Mouse (Mus musculus): ENCODE results near the gene Itgax. TPM values are rescaled to one million over a fixed set of nuclear protein-coding genes. Genes with fewer than 3 reads are reported as not detected.

Gene Itgax
- polyA plus RNA-seq, 1 experiment from 2014 or later = not detected

- H3K4me2 ChIP-seq (replicated peaks) = no peak overlapping the region
- H3K4me3 ChIP-seq (replicated peaks; ENCODE audit: low read length) = no peak overlapping the region
- DNase-seq (ENCODE audit: low spot score) (no peak), ATAC-seq (ENCODE audit: low FRiP score) (no peak)
- no peaks in the 10 kb centered on the region for H3K27me3 ChIP-seq (ENCODE audit: control insufficient read depth, insufficient read depth, low read length)
- H3K4me1 ChIP-seq (replicated peaks; ENCODE audit: control insufficient read depth, insufficient read depth, low read length) = no peaks in the 10 kb centered on the region
- H3K27ac ChIP-seq = no peak overlapping the region
- 97% methylated on average over 11 of the region's 11 CpGs for WGBS
- no peaks in the 10 kb centered on the region for H3K36me3 ChIP-seq (replicated peaks; ENCODE audit: control insufficient read depth, insufficient read depth)
- no peak overlapping the region for H3K9ac ChIP-seq
- no peaks in the 10 kb centered on the region for H3K9me3 ChIP-seq (ENCODE audit: control insufficient read depth, low read length)
Measured at GRCm38 (mm10) chr7:128114371-128115105, 14.8 kb upstream of the Itgax start.

- H3K36me3 ChIP-seq (replicated peaks; ENCODE audit: control insufficient read depth, insufficient read depth) = no peaks in the 10 kb centered on the region
- H3K4me3 ChIP-seq (replicated peaks; ENCODE audit: low read length) = no peak overlapping the region
- DNase-seq (ENCODE audit: low spot score) = no peak
- H3K27ac ChIP-seq = no peak overlapping the region
- no peaks in the 10 kb centered on the region for H3K4me1 ChIP-seq (replicated peaks; ENCODE audit: control insufficient read depth, insufficient read depth, low read length)
- no peak overlapping the region for H3K9ac ChIP-seq
- ATAC-seq (ENCODE audit: low FRiP score) = no peak
- WGBS = 86% methylated on average over 5 of the region's 5 CpGs
- H3K27me3 ChIP-seq (ENCODE audit: control insufficient read depth, insufficient read depth, low read length) = no peaks in the 10 kb centered on the region
- no peaks in the 10 kb centered on the region for H3K9me3 ChIP-seq (ENCODE audit: control insufficient read depth, low read length)
- H3K4me2 ChIP-seq (replicated peaks) = no peak overlapping the region
Measured at GRCm38 (mm10) chr7:128115211-128115958, 14.0 kb upstream of the Itgax start.

GRCm38 (mm10) chr7:128116396-128116795, 13.0 kb upstream of the Itgax start:
- ATAC-seq (ENCODE audit: low FRiP score) (no peak), DNase-seq (ENCODE audit: low spot score) (no peak)
- Histone ChIP-seq H3K27ac (no peak overlapping the region), H3K9ac (no peak overlapping the region), H3K4me1 (replicated peaks; ENCODE audit: control insufficient read depth, insufficient read depth, low read length) (no peaks in the 10 kb centered on the region), H3K4me3 (replicated peaks; ENCODE audit: low read length) (no peak overlapping the region), H3K36me3 (replicated peaks; ENCODE audit: control insufficient read depth, insufficient read depth) (no peaks in the 10 kb centered on the region), H3K27me3 (ENCODE audit: control insufficient read depth, insufficient read depth, low read length) (no peaks in the 10 kb centered on the region), H3K4me2 (replicated peaks) (no peak overlapping the region), H3K9me3 (ENCODE audit: control insufficient read depth, low read length) (no peaks in the 10 kb centered on the region)
- WGBS = 98% methylated on average over 5 of the region's 5 CpGs

GRCm38 (mm10) chr7:128119726-128120490, 9.4 kb upstream of the Itgax start:
- Histone ChIP-seq H3K4me3 (replicated peaks; ENCODE audit: low read length) (no peak overlapping the region), H3K9ac (no peak overlapping the region), H3K27ac (no peak overlapping the region), H3K27me3 (ENCODE audit: control insufficient read depth, insufficient read depth, low read length) (no peaks in the 10 kb centered on the region), H3K36me3 (replicated peaks; ENCODE audit: control insufficient read depth, insufficient read depth) (no peaks in the 10 kb centered on the region), H3K4me1 (replicated peaks; ENCODE audit: control insufficient read depth, insufficient read depth, low read length) (no peaks in the 10 kb centered on the region), H3K4me2 (replicated peaks) (no peak overlapping the region), H3K9me3 (ENCODE audit: control insufficient read depth, low read length) (no peaks in the 10 kb centered on the region)
- 89% methylated on average over 6 of the region's 6 CpGs for WGBS
- no peak for DNase-seq (ENCODE audit: low spot score)
- no peak for ATAC-seq (ENCODE audit: low FRiP score)

DNA sequence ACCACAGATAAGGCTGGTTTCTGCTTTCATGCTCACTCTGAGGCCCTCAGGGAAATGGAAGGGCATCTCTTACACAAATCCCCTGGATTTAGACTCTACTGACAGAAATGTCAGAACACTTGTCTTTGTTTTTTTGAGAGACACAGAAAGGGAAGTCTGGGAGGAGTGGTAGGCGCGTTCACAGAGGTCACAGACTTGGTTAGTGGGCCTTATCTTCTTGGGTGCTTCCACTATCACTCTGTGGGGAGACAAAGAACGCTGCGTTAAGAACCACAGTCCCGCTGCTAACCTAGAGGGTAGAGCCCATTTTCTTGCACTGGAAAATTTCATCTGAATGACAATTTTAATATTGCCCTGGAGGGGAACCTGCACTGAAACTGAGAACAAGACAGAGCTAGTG, 2.8 kb downstream of the Itgax start:
- Histone ChIP-seq H3K9me3 (ENCODE audit: control insufficient read depth, low read length) (no peaks in the 10 kb centered on the region), H3K4me2 (replicated peaks) (no peak overlapping the region), H3K36me3 (replicated peaks; ENCODE audit: control insufficient read depth, insufficient read depth) (no peaks in the 10 kb centered on the region), H3K4me1 (replicated peaks; ENCODE audit: control insufficient read depth, insufficient read depth, low read length) (no peaks in the 10 kb centered on the region), H3K9ac (no peak overlapping the region), H3K27ac (no peak overlapping the region), H3K4me3 (replicated peaks; ENCODE audit: low read length) (no peak overlapping the region), H3K27me3 (ENCODE audit: control insufficient read depth, insufficient read depth, low read length) (no peaks in the 10 kb centered on the region)
- DNase-seq (ENCODE audit: low spot score) (no peak), ATAC-seq (ENCODE audit: low FRiP score) (no peak)
- 92% methylated on average over 5 of the region's 5 CpGs for WGBS

GRCm38 (mm10) chr7:128133596-128133995, 4.2 kb downstream of the Itgax start:
- H3K4me3 ChIP-seq (replicated peaks; ENCODE audit: low read length) = no peak overlapping the region
- H3K9me3 ChIP-seq (ENCODE audit: control insufficient read depth, low read length) = no peaks in the 10 kb centered on the region
- WGBS = 94% methylated on average over 2 of the region's 2 CpGs
- no peaks in the 10 kb centered on the region for H3K36me3 ChIP-seq (replicated peaks; ENCODE audit: control insufficient read depth, insufficient read depth)
- no peak overlapping the region for H3K27ac ChIP-seq
- no peaks in the 10 kb centered on the region for H3K4me1 ChIP-seq (replicated peaks; ENCODE audit: control insufficient read depth, insufficient read depth, low read length)
- DNase-seq (ENCODE audit: low spot score) (no peak), ATAC-seq (ENCODE audit: low FRiP score) (no peak)
- no peaks in the 10 kb centered on the region for H3K27me3 ChIP-seq (ENCODE audit: control insufficient read depth, insufficient read depth, low read length)
- H3K9ac ChIP-seq = no peak overlapping the region
- H3K4me2 ChIP-seq (replicated peaks) = no peak overlapping the region

- no peak for DNase-seq (ENCODE audit: low spot score)
- H3K4me1 ChIP-seq (replicated peaks; ENCODE audit: control insufficient read depth, insufficient read depth, low read length) = no peaks in the 10 kb centered on the region
- H3K27me3 ChIP-seq (ENCODE audit: control insufficient read depth, insufficient read depth, low read length) = no peaks in the 10 kb centered on the region
- no peaks in the 10 kb centered on the region for H3K36me3 ChIP-seq (replicated peaks; ENCODE audit: control insufficient read depth, insufficient read depth)
- H3K27ac ChIP-seq = no peak overlapping the region
- H3K4me3 ChIP-seq (replicated peaks; ENCODE audit: low read length) = no peak overlapping the region
- no peak overlapping the region for H3K9ac ChIP-seq
- H3K4me2 ChIP-seq (replicated peaks) = no peak overlapping the region
- ATAC-seq (ENCODE audit: low FRiP score) = no peak
- 59% methylated on average over 4 of the region's 4 CpGs for WGBS
- no peaks in the 10 kb centered on the region for H3K9me3 ChIP-seq (ENCODE audit: control insufficient read depth, low read length)
Measured at GRCm38 (mm10) chr7:128136927-128137326, 7.6 kb downstream of the Itgax start.

DNA sequence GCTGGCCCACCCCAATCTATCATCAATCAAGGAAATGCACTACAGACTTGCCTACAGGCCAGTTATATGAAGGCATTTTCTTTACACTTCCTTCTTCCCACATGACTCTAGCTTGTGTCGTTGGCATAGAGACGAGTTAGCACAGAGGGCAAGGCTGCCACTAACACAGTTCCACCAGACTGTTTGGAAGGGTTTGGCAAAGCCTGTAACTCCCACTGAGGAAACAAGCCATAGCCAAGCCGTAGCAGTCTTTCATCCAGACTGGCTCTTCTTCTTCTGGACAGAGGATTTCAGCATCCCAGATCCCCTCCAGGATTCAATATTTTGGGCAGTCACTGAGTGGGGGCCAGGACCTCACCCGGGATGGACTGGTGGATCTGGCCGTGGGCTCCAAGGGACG, 10.3 kb downstream of the Itgax start:
- WGBS = 95% methylated on average over 6 of the region's 6 CpGs
- Histone ChIP-seq H3K27me3 (ENCODE audit: control insufficient read depth, insufficient read depth, low read length) (no peaks in the 10 kb centered on the region), H3K9ac (no peak overlapping the region), H3K27ac (no peak overlapping the region), H3K36me3 (replicated peaks; ENCODE audit: control insufficient read depth, insufficient read depth) (no peaks in the 10 kb centered on the region), H3K9me3 (ENCODE audit: control insufficient read depth, low read length) (no peaks in the 10 kb centered on the region), H3K4me1 (replicated peaks; ENCODE audit: control insufficient read depth, insufficient read depth, low read length) (no peaks in the 10 kb centered on the region), H3K4me3 (replicated peaks; ENCODE audit: low read length) (no peak overlapping the region), H3K4me2 (replicated peaks) (no peak overlapping the region)
- ATAC-seq (ENCODE audit: low FRiP score) (no peak), DNase-seq (ENCODE audit: low spot score) (no peak)

GRCm38 (mm10) chr7:128150970-128151369, 21.6 kb downstream of the Itgax start:
- Histone ChIP-seq H3K4me1 (replicated peaks; ENCODE audit: control insufficient read depth, insufficient read depth, low read length) (no peaks in the 10 kb centered on the region), H3K9me3 (ENCODE audit: control insufficient read depth, low read length) (no peaks in the 10 kb centered on the region), H3K27me3 (ENCODE audit: control insufficient read depth, insufficient read depth, low read length) (no peaks in the 10 kb centered on the region), H3K27ac (no peak overlapping the region), H3K4me3 (replicated peaks; ENCODE audit: low read length) (no peak overlapping the region), H3K4me2 (replicated peaks) (no peak overlapping the region), H3K9ac (no peak overlapping the region), H3K36me3 (replicated peaks; ENCODE audit: control insufficient read depth, insufficient read depth) (no peaks in the 10 kb centered on the region)
- 89% methylated on average over 8 of the region's 8 CpGs for WGBS
- ATAC-seq (ENCODE audit: low FRiP score) = no peak
- DNase-seq (ENCODE audit: low spot score) = no peak
